Mouse (Mus musculus) embryonic facial prominence, embryonic 10.5 days (tissue): ENCODE measurements around the gene Olfml2a. TPM values are rescaled to one million over a fixed set of nuclear protein-coding genes. Genes with fewer than 3 reads are reported as not detected.

ENCODE experiments used
- DNase-seq: peaks from one replicate; pipeline ENCODE4 v3.0.0-alpha.2; 2017; ENCODE audit warnings: low spot score
- H3K27ac ChIP-seq: fragments of 300-500 bp; sonication (generic); replicated peaks from 2 replicates; pipeline ENCODE4 v1.5.1; 2016; ENCODE audit warnings: mild to moderate bottlenecking
- H3K27me3 ChIP-seq: fragments of 300-500 bp; sonication (generic); replicated peaks from 2 replicates; pipeline ENCODE4 v1.6.1; 2016; ENCODE audit warnings: low read depth, mild to moderate bottlenecking; ENCODE audit not compliant: poor library complexity, severe bottlenecking
- H3K36me3 ChIP-seq: fragments of 300-500 bp; sonication (generic); replicated peaks from 2 replicates; pipeline ENCODE4 v1.6.1; 2016; ENCODE audit warnings: mild to moderate bottlenecking, moderate library complexity
- H3K4me1 ChIP-seq: fragments of 300-500 bp; sonication (generic); 2 replicates; pipeline ENCODE4 v1.6.1; 2016
- H3K4me3 ChIP-seq: fragments of 300-500 bp; sonication (generic); 2 replicates; pipeline ENCODE4 v1.5.1; 2016; ENCODE audit warnings: mild to moderate bottlenecking, moderate library complexity
- H3K9me3 ChIP-seq: fragments of 300-500 bp; sonication (generic); 2 replicates; pipeline ENCODE4 v1.6.1; 2016; ENCODE audit warnings: mild to moderate bottlenecking
- WGBS: fragments of 180-500 bp; shearing (Covaris S2); methylation state at CpG from one replicate; pipeline ENCODE4 v1.1.7; 2016; 5-methylcytosine and 5-hydroxymethylcytosine counted together
- polyA plus RNA-seq: library from polyadenylated mRNA; unstranded; fragments of >200 nt; fragmentation: Nextera tagmentation; extraction: Ambion mirVana; gene quantifications from 2 replicates; pipeline ENCODE4 v1.2.1, GENCODE M21; 2016

Gene Olfml2a
- polyA plus RNA-seq, 1 experiment from 2014 or later, result 1.9 TPM

DNA sequence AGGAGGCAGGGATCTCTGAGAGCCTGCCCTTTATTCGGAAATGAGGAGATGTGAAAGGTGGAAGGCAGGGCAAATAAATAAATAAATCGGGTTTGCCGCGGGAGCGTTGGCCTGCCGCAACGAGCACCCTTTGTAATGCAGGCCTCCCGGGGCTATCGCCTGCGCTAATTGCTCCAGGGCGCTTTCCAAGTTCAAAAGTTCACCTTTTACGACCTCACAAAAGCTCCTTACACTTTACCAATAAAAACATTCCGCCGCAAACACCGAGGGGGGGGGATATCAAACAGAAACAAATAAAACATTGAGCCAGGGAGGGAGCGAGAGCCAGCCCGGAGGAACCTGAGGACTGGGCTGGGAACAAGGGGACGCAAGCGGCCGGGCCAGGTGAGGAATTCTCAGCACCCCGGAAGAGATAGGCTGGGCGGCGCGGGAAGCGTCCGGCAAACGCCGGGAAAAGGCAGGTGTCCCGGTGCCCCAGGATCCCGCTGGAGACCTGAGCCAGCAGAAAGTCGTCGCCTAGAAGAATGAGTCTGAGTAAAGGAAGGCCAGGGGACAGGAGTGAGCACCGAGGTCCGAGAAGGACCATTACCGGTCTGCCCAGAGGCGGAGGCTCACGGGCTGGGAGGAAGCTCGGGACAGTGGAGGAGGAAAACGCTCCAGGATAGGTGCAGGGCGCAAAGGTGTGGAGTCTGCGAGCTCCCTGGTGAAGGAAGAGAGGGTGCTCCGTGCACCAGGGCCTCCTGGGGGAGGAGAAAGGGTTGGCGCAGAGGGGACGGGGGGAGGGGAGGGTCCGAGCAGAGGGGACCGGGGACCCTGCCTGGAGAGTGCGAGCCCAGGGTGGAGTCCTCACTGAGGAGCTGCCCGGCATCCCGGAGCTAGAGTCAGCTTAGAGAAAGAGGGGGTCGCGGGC lies 6.4 kb upstream of the Olfml2a start:
- peaks cover 3% of the 10 kb centered on the region for H3K27me3 ChIP-seq
- under 1% methylated on average over 51 of the region's 51 CpGs for WGBS
- H3K36me3 ChIP-seq, result no peaks in the 10 kb centered on the region
- peak; percentile 54 for DNase-seq
- H3K4me3 ChIP-seq, result peak overlapping the region; percentile 92
- peak overlapping the region; percentile 86 for H3K27ac ChIP-seq
- peaks cover 30% of the 10 kb centered on the region for H3K4me1 ChIP-seq
- H3K9me3 ChIP-seq, result no peaks in the 10 kb centered on the region

DNA sequence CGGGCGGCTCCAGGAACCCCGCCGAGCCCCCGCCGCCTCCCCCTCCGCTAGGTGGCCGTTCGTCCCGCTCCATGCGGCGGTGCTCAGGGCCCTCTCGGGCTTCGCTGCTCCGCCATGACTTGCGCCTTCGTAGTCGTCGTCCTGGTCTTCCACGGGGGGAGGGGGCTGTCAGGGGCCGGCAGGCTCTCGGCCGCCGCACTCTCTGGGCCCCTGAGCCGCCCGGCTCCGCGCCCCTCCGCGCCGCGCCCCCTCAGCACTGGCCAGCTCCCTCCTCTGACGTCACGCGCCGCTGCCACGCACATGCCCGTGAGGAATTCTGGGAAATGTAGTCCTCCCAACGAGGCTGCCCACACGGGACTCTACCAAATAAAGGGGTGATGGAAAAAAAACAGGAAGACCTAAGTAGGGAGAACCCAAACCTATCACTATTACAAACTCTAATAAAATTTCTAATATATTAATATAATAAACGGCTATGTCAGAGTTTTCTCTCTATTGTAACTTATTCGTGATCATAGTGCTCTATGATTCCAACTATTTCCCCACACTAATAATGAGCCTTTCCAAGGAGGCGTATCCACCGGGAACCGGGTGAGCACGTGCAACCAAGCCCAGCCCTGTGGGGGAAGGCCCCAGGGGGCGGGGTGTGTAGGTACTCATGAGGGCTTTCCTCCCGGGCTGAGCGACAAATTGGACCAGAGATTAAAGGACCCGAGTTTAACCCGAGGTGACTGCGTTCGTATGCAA lies 5.5 kb upstream of the Olfml2a start:
- peaks cover 32% of the 10 kb centered on the region for H3K4me1 ChIP-seq
- peak overlapping the region; percentile 86 for H3K27ac ChIP-seq
- under 1% methylated on average over 53 of the region's 53 CpGs for WGBS
- no peaks in the 10 kb centered on the region for H3K9me3 ChIP-seq
- H3K4me3 ChIP-seq, result peak overlapping the region; percentile 92
- H3K27me3 ChIP-seq, result peaks cover 12% of the 10 kb centered on the region
- no peaks in the 10 kb centered on the region for H3K36me3 ChIP-seq
- peak; percentile 94 for DNase-seq

DNA sequence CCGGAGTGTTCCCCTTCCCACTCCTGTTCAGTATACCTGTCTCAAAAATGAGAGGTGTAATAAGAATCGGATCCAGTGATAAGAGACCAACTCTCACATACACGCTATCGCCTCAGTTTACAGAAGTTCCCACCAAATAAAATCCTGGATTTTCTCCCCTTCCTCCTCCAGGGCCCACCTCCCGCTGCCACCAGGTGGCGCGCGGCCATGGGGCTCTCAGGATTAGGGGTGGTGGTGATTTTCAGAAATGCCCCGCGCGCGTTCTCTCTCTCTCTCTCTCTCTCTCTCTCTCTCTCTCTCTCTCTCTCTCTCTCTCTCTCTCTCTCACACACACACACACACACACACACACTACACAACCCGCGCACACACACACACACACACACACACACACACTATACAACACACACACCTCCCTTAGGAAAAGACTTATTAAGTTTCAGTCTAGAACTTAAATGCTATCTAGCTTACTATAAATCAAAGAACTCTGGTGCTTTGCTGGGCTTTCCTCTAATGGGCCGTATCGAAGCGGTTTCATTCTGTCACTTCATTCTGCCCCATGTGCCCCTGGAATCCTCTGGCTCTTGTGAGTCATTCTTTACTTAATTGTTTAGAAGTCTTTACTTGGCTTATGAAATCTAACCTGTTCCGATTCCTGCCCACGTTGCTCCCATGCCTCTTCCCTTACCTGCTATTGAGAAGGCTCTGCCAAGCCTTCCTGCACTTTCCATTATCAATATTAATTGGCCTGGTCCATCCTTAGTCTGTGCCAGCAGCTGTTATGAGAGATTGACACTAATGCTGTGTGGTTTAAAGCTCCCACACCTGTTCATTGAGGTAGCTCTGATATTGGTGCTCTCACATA lies 4.4 kb upstream of the Olfml2a start, which contains the start of gene Nr6a1:
Gene Nr6a1, minus strand, starts transcription at position 574 of the 865 bp plus-strand sequence.
- Histone ChIP-seq H3K36me3 (no peaks in the 10 kb centered on the region), H3K27ac (peak within 1 kb of the TSS; percentile 86), H3K4me1 (peaks cover 36% of the 10 kb centered on the region), H3K4me3 (peak within 1 kb of the TSS; percentile 92), H3K9me3 (no peaks in the 10 kb centered on the region), H3K27me3 (peaks cover 15% of the 10 kb centered on the region)
- peak; percentile 88 for DNase-seq
- WGBS, result 12% methylated on average over 19 of the region's 19 CpGs

DNA sequence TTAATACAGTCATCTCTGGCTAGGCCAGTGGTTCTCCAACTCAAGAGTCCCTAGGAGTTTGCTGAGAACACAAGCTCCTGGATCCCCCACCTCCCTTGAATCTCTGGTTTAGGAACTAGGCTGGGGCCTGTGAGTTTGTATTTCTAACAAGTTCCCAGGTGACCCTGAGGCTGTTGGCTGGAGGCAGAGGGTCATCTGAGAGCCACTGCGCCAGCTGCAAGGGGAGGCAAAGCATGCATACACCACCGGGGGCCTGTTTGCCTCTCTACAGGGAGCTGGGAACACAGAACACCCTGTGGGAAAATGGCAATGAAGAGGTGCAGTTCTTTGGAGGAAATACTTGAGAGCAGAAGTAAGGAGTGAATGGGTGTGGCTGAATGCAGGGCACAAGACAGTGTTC lies 1.5 kb upstream of the Olfml2a start:
- Histone ChIP-seq H3K4me1 (peaks cover 46% of the 10 kb centered on the region), H3K36me3 (no peaks in the 10 kb centered on the region), H3K4me3 (no peak overlapping the region), H3K27ac (no peak overlapping the region), H3K27me3 (peaks cover 20% of the 10 kb centered on the region), H3K9me3 (no peaks in the 10 kb centered on the region)
- 56% methylated on average over 2 of the region's 2 CpGs for WGBS
- DNase-seq, result no peak

DNA sequence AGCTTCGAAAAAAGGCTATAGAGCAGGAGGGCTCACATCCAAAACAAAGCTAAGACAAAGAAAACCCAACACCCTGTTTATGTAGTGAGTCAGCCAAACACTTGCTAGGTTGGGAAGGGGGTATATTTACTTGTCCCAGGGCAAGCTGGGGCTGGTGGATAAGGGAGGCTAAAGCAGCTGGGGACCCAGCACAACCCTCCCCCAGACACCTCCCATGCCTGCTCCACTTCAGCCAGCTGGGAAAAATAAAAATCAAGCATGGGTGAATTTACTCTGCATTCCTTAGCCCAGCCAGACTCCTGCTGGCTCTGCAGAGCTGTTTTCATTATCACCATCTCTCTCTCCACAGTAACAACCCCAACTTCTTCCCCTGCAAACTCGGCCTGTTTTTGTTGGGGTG lies 2.2 kb downstream of the Olfml2a start:
- peak; percentile 41 for DNase-seq
- Histone ChIP-seq H3K36me3 (no peaks in the 10 kb centered on the region), H3K27ac (peak overlapping the region; percentile 76), H3K4me1 (peaks cover 35% of the 10 kb centered on the region), H3K9me3 (no peaks in the 10 kb centered on the region), H3K27me3 (peaks cover 20% of the 10 kb centered on the region), H3K4me3 (no peak overlapping the region)
- 24% methylated on average over 2 of the region's 2 CpGs for WGBS

DNA sequence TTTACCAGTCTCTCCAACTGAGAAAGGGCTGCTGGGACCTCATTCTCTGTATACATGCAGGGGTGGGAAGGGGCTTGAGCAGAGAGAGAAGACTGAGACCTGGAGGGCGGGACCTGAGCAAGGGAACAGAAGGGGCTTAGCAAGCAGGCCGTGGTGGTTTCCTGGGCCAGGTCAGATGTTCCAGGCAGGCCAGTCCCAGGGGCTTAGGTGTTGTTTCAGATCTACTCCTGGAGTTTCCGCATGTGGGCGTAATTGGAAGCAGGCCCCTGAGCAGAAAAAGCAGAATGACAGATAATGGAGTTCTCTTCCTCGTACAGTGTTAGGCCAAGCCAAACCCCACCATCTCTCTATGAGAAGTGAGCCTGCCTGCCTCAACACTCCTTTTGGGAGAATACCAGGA lies 3.2 kb downstream of the Olfml2a start:
- H3K4me1 ChIP-seq, result peaks cover 35% of the 10 kb centered on the region
- H3K36me3 ChIP-seq, result no peaks in the 10 kb centered on the region
- H3K27me3 ChIP-seq, result peaks cover 20% of the 10 kb centered on the region
- H3K9me3 ChIP-seq, result no peaks in the 10 kb centered on the region
- DNase-seq, result peak; percentile 43
- peak overlapping the region; percentile 76 for H3K27ac ChIP-seq
- 28% methylated on average over 5 of the region's 5 CpGs for WGBS
- no peak overlapping the region; the same call in 1 of the 2 replicates for H3K4me3 ChIP-seq

DNA sequence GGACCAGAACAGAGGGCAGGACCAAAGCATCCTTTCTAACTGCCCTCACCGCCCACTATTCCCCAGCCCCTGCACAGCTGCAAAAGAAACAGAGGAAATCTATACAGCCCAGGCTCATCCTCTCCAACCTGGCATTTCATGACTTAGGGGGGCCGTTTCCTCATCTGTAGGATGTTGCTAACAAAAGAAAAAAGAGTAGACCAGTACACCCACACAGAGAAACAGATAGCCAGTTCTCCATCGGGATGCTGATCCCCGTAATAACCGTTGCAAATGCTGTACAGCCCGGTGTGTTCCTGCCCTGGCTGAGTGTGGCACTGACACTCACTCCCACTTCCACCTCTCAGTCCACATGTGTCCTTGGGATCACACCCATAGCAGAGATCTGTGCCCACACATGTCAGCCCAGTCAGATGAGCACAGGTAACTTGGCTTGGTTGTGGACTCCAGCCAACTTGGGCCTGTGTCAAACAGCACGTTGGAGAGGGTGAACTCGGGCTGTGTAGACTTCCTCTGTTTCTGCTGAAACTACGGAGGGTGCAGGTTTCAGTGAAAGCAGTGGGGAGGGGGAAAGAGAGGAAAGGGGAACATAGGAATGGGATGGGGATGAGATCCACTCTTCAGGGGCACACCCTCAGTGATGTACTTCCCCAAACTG lies 5.1 kb downstream of the Olfml2a start:
- 81% methylated on average over 9 of the region's 9 CpGs for WGBS

DNA sequence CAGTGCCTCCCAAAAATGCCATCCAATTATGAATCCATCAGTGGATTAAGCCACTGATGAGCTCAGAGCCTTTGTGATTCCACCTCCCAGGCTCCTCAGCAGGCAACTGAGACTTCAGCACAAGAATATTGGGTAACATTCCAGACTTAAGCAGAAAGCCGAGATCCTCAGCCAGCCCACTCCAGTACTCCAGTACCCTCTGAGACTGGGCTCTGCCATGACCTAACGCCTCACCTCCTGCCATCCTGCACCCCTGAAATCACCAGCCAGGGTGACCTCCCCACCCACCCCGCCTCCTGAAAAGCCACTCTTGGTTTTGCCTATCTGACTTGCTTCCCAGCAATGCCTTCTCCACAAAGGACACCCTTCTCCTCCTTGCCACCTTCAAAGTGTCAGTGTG lies 5.6 kb downstream of the Olfml2a start:
- DNase-seq, result no peak
- no peaks in the 10 kb centered on the region for H3K36me3 ChIP-seq
- no peak overlapping the region for H3K4me3 ChIP-seq
- peaks cover 22% of the 10 kb centered on the region for H3K4me1 ChIP-seq
- no peak overlapping the region for H3K27ac ChIP-seq
- H3K27me3 ChIP-seq, result 0 out of 2 replicates have a peak, but pooled peaks cover 5% of the 10 kb centered on the region
- WGBS, result 77% methylated on average over 3 of the region's 3 CpGs
- no peaks in the 10 kb centered on the region for H3K9me3 ChIP-seq

More for the DNA sequence above, 5.1 kb downstream of the Olfml2a start:
- Histone ChIP-seq H3K27me3 (0 out of 2 replicates have a peak, but pooled peaks cover 7% of the 10 kb centered on the region), H3K4me1 (peaks cover 28% of the 10 kb centered on the region), H3K4me3 (no peak overlapping the region), H3K9me3 (no peaks in the 10 kb centered on the region), H3K27ac (no peak overlapping the region; the same call in 1 of the 2 replicates), H3K36me3 (no peaks in the 10 kb centered on the region)
- DNase-seq, result no peak

DNA sequence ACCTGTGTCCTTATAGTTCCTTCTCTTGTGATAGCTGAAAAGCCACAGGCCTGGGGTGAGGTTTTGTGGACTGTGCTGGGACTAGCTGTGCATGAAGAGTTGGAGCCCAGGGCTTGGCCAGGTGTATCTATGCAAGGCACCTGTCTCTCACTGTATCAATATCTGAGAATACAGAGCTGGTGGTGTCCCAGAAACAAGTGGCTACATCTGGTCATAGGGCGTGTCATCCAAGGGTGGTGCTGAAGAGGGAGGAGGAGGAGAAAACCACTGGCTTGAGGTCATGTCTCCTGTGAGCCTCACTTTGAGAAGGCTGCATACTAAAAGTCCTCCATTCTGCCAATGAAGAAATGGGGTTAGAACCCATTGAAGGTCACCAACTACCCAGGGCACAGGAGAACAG lies 6.2 kb downstream of the Olfml2a start:
- no peaks in the 10 kb centered on the region for H3K9me3 ChIP-seq
- H3K4me3 ChIP-seq, result no peak overlapping the region
- H3K27me3 ChIP-seq, result no peaks in the 10 kb centered on the region
- 82% methylated on average over 1 of the region's 1 CpGs for whole genome bisulfite sequencing
- H3K36me3 ChIP-seq, result no peaks in the 10 kb centered on the region
- H3K27ac ChIP-seq, result no peak overlapping the region
- peaks cover 21% of the 10 kb centered on the region for H3K4me1 ChIP-seq
- no peak for DNase-seq

DNA sequence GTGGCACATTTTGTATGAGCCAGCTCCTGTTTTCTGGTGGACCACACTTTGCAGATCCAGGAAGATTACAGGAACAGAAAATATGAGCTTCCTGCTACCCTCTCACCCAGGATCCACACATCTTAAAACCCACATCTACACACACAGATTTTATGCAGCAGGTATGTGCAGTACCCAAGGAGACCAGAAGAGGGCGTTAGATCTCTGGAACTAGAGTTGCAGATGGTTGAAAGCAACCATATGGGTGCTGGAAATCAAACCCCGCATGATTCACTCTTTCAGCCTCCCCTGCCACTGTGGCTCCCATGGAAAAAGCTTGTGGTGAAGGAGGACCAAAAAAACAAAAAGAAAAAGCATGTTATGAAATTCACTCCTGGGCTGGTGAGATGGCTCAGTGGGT lies 7.3 kb downstream of the Olfml2a start:
- H3K27me3 ChIP-seq, result no peaks in the 10 kb centered on the region
- DNase-seq, result no peak
- H3K27ac ChIP-seq, result no peak overlapping the region
- H3K4me1 ChIP-seq, result peaks cover 13% of the 10 kb centered on the region
- H3K36me3 ChIP-seq, result no peaks in the 10 kb centered on the region
- WGBS, result 71% methylated on average over 2 of the region's 2 CpGs
- no peak overlapping the region for H3K4me3 ChIP-seq
- no peaks in the 10 kb centered on the region for H3K9me3 ChIP-seq

DNA sequence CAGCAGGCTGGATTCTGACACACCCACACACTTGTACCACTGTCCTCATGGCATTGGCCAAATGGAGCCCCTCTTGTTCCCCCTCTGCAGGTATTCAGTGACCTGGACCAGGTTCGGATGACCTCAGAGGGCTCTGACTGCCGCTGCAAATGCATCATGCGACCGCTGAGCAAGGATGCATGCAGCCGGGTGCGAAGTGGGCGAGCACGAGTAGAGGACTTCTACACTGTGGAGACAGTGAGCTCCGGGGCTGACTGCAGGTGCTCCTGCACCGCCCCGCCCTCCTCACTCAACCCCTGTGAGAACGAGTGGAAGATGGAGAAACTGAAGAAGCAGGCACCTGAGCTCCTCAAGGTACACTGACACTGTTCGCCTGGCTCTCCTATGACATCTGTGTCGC lies 9.6 kb downstream of the Olfml2a start:
- H3K27me3 ChIP-seq, result no peaks in the 10 kb centered on the region
- H3K9me3 ChIP-seq, result no peaks in the 10 kb centered on the region
- no peaks in the 10 kb centered on the region for H3K36me3 ChIP-seq
- 82% methylated on average over 14 of the region's 14 CpGs for whole genome bisulfite sequencing
- H3K4me1 ChIP-seq, result no peaks in the 10 kb centered on the region
- DNase-seq, result no peak
- no peak overlapping the region for H3K4me3 ChIP-seq
- H3K27ac ChIP-seq, result no peak overlapping the region
